Mouse (Mus musculus): ENCODE results near the gene Ppp1r7. TPM values are rescaled to one million over a fixed set of nuclear protein-coding genes. Genes with fewer than 3 reads are reported as not detected.
A peak's percentile ranks its signal among the peaks of the same experiment; 100 is the strongest.
"Not testable (repeated sequence)": the region's sequence is repeated elsewhere in the genome, so short reads cannot be mapped to it uniquely, and the experiment has no call there.

Ppp1r7 gene
- 88.6 and 93.5 TPM in 2 replicates for polyA plus RNA-seq (2016; fragmentation: Nextera tagmentation; extraction: Ambion mirVana)

- Histone ChIP-seq H3K4me3 (replicated peaks) (peak within 1 kb of the TSS; percentile 73), H3K4me2 (peak within 1 kb of the TSS; percentile 81), H3K36me3 (replicated peaks) (peaks cover 18% of the 10 kb centered on the region), H3K9ac (peak within 1 kb of the TSS; percentile 80), H3K27me3 (no peaks in the 10 kb centered on the region), H3K9me3 (no peaks in the 10 kb centered on the region), H3K4me1 (peaks cover 28% of the 10 kb centered on the region), H3K27ac (peak within 1 kb of the TSS; percentile 76)
- peak; percentile 93 for ATAC-seq (ENCODE audit: low FRiP score)
- under 1% methylated on average over 63 of the region's 63 CpGs for WGBS
Measured at GRCm38 (mm10) chr1:93342648-93343503, at the start of gene Ppp1r7, which contains the start of gene Pask. TSS of gene Ppp1r7 (plus strand) at chr1:93342854. TSS of gene Pask (minus strand) at chr1:93343482.

DNA sequence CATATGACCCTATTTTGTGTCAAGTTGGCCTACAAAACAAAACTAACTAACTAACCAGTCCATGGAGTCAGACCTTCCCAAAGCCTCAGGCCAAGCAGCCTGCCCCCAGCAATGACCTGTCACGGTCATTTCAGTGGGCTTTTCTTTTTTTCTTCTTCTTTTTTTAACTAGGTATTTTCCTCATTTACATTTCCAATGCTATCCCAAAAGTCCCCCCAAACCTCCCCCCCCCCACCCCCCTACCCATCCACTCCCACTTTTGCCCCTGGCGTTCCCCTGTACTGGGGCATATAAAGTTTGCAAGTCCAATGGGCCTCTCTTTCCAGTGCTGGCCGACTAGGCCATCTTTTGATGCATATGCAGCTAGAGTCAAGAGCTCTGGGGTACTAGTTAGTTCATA, 48.2 kb upstream of the Ppp1r7 start:
- not testable (repeated sequence) for H3K27me3 ChIP-seq; ATAC-seq (ENCODE audit: low FRiP score); H3K4me1 ChIP-seq; H3K4me2 ChIP-seq; H3K27ac ChIP-seq; H3K9me3 ChIP-seq; H3K4me3 ChIP-seq (replicated peaks); H3K9ac ChIP-seq
- 84% methylated on average over 3 of the region's 3 CpGs for WGBS
- H3K36me3 ChIP-seq (replicated peaks): peaks cover 37% of the 10 kb centered on the region

GRCm38 (mm10) chr1:93299791-93300190, 42.9 kb upstream of the Ppp1r7 start:
- peaks cover 90% of the 10 kb centered on the region for H3K36me3 ChIP-seq (replicated peaks)
- H3K9me3 ChIP-seq: no peaks in the 10 kb centered on the region
- no peaks in the 10 kb centered on the region for H3K27me3 ChIP-seq
- 87% methylated on average over 4 of the region's 4 CpGs for WGBS
- no peak overlapping the region for H3K4me3 ChIP-seq (replicated peaks)
- no peak overlapping the region for H3K4me2 ChIP-seq
- H3K9ac ChIP-seq: no peak overlapping the region
- H3K4me1 ChIP-seq: peaks cover 11% of the 10 kb centered on the region
- no peak overlapping the region for H3K27ac ChIP-seq
- ATAC-seq (ENCODE audit: low FRiP score): no peak

GRCm38 (mm10) chr1:93300578-93300977, 42.1 kb upstream of the Ppp1r7 start:
- 94% methylated on average over 3 of the region's 3 CpGs for WGBS
- H3K27me3 ChIP-seq: no peaks in the 10 kb centered on the region
- no peak overlapping the region for H3K9ac ChIP-seq
- peaks cover 89% of the 10 kb centered on the region for H3K36me3 ChIP-seq (replicated peaks)
- H3K4me1 ChIP-seq: peaks cover 15% of the 10 kb centered on the region
- H3K9me3 ChIP-seq: no peaks in the 10 kb centered on the region
- no peak for ATAC-seq (ENCODE audit: low FRiP score)
- no peak overlapping the region for H3K4me3 ChIP-seq (replicated peaks)
- H3K27ac ChIP-seq: no peak overlapping the region
- no peak overlapping the region for H3K4me2 ChIP-seq

- Histone ChIP-seq H3K4me3 (replicated peaks) (peak within 1 kb of the TSS; percentile 74), H3K27me3 (no peaks in the 10 kb centered on the region), H3K27ac (peak within 1 kb of the TSS; percentile 51), H3K4me1 (peaks cover 15% of the 10 kb centered on the region), H3K9me3 (no peaks in the 10 kb centered on the region), H3K36me3 (replicated peaks) (peaks cover 46% of the 10 kb centered on the region), H3K9ac (peak within 1 kb of the TSS; percentile 75), H3K4me2 (peak within 1 kb of the TSS; percentile 62)
- 9% methylated on average over 36 of the region's 36 CpGs for WGBS
- peak; percentile 95 for ATAC-seq (ENCODE audit: low FRiP score)
Measured at GRCm38 (mm10) chr1:93305581-93306337, 36.9 kb upstream of the Ppp1r7 start, which contains the start of gene Mterf4. TSS of gene Mterf4 (minus strand) at chr1:93305915.

DNA sequence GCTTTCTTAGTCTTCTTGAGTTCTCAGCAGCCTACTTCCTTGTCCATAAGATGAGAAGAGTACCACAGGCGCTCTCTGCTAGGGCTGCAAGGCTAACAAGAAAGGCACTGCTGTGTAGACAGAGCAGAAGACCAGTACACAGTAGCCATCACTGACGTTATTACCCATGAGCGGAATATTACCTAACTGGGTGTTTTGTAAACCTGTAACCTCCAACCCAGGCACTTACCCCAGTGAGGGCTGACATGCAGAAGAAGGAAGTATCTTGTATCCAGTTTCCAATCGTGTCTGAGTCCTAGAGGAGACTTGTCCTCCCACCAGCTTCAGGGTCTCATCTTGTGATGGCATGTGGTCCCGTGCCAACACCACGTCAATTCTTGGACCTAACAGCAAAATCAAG, 18.7 kb upstream of the Ppp1r7 start:
- no peaks in the 10 kb centered on the region for H3K4me1 ChIP-seq
- no peaks in the 10 kb centered on the region for H3K9me3 ChIP-seq
- H3K9ac ChIP-seq: no peak overlapping the region
- peaks cover 91% of the 10 kb centered on the region for H3K36me3 ChIP-seq (replicated peaks)
- no peak for ATAC-seq (ENCODE audit: low FRiP score)
- H3K4me2 ChIP-seq: no peak overlapping the region
- WGBS: 94% methylated on average over 6 of the region's 6 CpGs
- no peaks in the 10 kb centered on the region for H3K27me3 ChIP-seq
- no peak overlapping the region for H3K4me3 ChIP-seq (replicated peaks)
- H3K27ac ChIP-seq: no peak overlapping the region

DNA sequence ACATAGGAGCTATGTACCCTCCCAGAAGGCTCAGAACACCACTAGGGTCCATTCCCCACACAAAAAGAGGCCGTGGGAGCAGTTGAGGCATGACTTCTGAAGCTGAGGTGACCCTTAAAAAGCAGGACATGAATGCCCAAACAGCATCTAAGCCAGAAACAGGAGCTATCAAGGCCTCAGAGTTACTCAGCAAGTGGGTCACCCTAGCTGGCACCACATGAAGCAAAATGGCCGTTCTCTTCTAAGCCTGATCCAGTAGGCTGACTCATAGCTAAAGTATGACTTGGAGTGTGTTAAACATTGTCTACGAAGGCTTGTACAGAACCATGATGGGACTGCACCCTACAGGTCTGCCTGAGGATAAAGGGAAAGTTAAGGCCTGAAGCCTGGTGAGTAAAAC, 16.2 kb upstream of the Ppp1r7 start:
- WGBS: 91% methylated on average over 3 of the region's 3 CpGs
- no peak overlapping the region for H3K27ac ChIP-seq
- H3K9ac ChIP-seq: no peak overlapping the region
- no peaks in the 10 kb centered on the region for H3K4me1 ChIP-seq
- no peaks in the 10 kb centered on the region for H3K27me3 ChIP-seq
- no peaks in the 10 kb centered on the region for H3K9me3 ChIP-seq
- no peak for ATAC-seq (ENCODE audit: low FRiP score)
- H3K36me3 ChIP-seq (replicated peaks): peaks cover 82% of the 10 kb centered on the region
- H3K4me3 ChIP-seq (replicated peaks): no peak overlapping the region
- H3K4me2 ChIP-seq: no peak overlapping the region

DNA sequence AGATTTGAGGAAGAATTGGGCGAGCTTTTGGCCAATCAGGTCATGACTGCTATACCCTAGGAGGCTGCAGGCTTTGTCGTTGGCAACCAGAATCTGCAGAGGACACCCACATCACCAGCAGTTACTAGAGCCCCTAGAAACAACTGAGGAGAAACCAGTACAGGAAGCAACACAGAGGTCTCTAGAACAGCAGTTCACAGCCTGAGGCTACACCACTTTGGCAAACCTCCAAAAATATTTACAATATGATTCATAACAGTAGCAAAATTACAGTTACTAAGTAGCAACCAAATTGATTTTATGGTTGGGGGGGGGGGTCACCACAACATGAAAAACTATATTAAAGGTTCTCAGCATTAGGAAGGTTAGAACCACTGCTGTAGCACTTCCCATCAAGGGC, 8.0 kb upstream of the Ppp1r7 start:
- Histone ChIP-seq H3K9ac (no peak overlapping the region), H3K27me3 (no peaks in the 10 kb centered on the region), H3K4me2 (no peak overlapping the region), H3K36me3 (replicated peaks) (peaks cover 59% of the 10 kb centered on the region), H3K27ac (no peak overlapping the region), H3K4me3 (replicated peaks) (no peak overlapping the region), H3K9me3 (no peaks in the 10 kb centered on the region), H3K4me1 (no peaks in the 10 kb centered on the region)
- WGBS: 77% methylated on average over 2 of the region's 2 CpGs
- no peak for ATAC-seq (ENCODE audit: low FRiP score)

DNA sequence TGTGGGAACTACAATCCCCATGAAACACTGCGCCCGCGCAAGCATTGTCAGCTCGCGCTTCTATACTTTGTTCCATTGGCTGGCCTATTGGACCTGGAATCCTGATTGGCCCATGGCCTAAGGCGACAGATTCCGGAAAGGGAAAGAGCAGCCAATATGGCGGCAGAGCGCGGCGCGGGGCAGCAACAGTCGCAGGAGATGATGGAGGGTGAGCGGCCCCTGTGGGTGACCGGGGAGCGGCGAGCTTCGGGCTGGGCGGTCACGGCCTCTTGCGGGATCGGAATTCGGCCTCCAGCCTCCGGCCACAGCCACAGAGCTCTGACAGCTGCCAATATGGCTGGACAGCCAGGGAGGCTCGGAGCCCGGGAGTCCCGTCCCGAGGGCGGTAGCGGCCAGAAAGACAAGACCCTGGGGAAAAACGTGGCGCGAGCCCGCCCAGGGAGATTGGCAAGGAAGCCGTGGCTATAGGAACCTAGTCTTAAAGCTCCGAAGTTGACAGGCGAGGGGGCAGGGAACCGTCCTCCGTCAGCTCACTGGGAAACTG, 922 bp downstream of the Ppp1r7 start:
- Histone ChIP-seq H3K36me3 (replicated peaks) (peaks cover 23% of the 10 kb centered on the region), H3K27me3 (no peaks in the 10 kb centered on the region), H3K27ac (peak overlapping the region; percentile 63; the same call in 1 of the 2 replicates), H3K4me2 (peak overlapping the region; percentile 81), H3K4me3 (replicated peaks) (peak overlapping the region; percentile 73), H3K9me3 (no peaks in the 10 kb centered on the region), H3K9ac (peak overlapping the region; percentile 80), H3K4me1 (peaks cover 28% of the 10 kb centered on the region)
- under 1% methylated on average over 39 of the region's 39 CpGs for WGBS
- ATAC-seq (ENCODE audit: low FRiP score): peak; percentile 97

DNA sequence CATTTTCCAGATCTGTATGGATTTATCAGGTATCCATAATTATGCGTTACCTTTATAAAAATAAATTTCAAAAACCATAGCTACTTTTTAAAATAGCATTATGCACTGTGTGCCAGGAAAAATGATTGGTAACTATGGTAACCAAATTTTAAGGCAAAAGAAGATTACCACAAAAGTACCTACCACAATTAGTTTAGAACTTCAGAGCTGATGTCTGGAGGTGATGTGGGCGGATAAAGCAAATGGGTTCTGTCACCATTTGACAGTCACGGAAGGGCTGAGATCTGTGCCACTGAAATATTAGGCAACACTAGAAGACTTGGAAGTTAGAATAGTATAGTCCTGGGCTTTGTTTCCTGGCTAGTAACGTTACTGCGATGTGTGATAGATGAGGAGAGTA, 4.5 kb downstream of the Ppp1r7 start:
- H3K9me3 ChIP-seq: no peaks in the 10 kb centered on the region
- no peak overlapping the region for H3K4me3 ChIP-seq (replicated peaks)
- H3K4me2 ChIP-seq: no peak overlapping the region
- no peak overlapping the region for H3K9ac ChIP-seq
- 97% methylated on average over 5 of the region's 5 CpGs for WGBS
- no peak for ATAC-seq (ENCODE audit: low FRiP score)
- H3K36me3 ChIP-seq (replicated peaks): peaks cover 46% of the 10 kb centered on the region
- H3K27ac ChIP-seq: no peak overlapping the region
- no peaks in the 10 kb centered on the region for H3K27me3 ChIP-seq
- peaks cover 12% of the 10 kb centered on the region for H3K4me1 ChIP-seq

DNA sequence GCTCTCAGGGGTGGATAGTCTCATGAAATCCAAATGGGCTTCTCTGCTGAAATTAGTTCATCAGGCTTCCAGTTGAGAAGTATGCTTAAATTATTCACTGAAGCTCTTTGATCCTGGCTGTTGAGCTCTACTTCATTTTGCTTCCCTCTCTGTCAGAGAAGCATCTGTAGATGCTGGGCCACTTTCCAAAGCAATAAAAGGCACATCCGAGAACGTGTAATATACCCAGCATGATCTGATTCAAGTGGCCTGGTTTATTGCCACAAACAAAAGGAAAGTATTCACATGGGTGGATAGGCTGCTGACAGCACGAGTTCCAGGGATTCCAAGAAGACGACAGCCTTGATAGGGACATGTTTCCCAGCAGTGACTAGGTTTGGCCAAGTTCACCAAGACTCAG, 7.0 kb downstream of the Ppp1r7 start:
- 84% methylated on average over 4 of the region's 4 CpGs for WGBS
- Histone ChIP-seq H3K36me3 (replicated peaks) (peaks cover 68% of the 10 kb centered on the region), H3K27me3 (no peaks in the 10 kb centered on the region), H3K4me3 (replicated peaks) (no peak overlapping the region), H3K9ac (no peak overlapping the region), H3K9me3 (no peaks in the 10 kb centered on the region), H3K4me1 (peaks cover 4% of the 10 kb centered on the region), H3K27ac (no peak overlapping the region), H3K4me2 (no peak overlapping the region)
- ATAC-seq (ENCODE audit: low FRiP score): no peak

DNA sequence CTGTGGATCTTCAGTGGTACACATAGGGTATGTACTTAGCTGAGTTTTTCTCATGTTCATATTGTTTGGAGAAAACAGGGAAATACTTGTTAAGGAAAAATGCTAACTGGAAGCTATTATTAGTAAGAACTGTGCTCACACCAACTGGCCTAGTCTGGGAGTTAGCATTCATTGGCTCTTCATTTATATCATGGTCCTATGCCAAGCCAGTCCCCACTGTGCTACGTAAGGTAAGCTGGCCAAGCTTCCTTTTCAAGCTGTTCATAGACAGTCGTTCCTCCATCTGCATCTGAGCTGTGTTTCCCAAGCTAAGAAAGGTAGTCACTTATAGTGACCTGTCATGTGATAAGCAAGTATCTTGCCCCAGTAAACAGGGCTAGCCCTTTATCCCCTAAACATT, 10.1 kb downstream of the Ppp1r7 start:
- H3K27me3 ChIP-seq: no peaks in the 10 kb centered on the region
- H3K4me2 ChIP-seq: no peak overlapping the region
- no peak overlapping the region for H3K27ac ChIP-seq
- WGBS: 97% methylated on average over 2 of the region's 2 CpGs
- H3K4me3 ChIP-seq (replicated peaks): no peak overlapping the region
- no peak overlapping the region for H3K9ac ChIP-seq
- H3K36me3 ChIP-seq (replicated peaks): peaks cover 78% of the 10 kb centered on the region
- no peaks in the 10 kb centered on the region for H3K9me3 ChIP-seq
- no peak for ATAC-seq (ENCODE audit: low FRiP score)
- H3K4me1 ChIP-seq: no peaks in the 10 kb centered on the region

All from forebrain, embryonic 12.5 days (tissue).